Mouse (Mus musculus) hindlimb bud, embryonic 11.5 days (tissue): ENCODE results near the gene Klrb1a.
"Not testable (repeated sequence)": the region's sequence is repeated elsewhere in the genome, so short reads cannot be mapped to it uniquely, and the experiment has no call there.

Source experiments
- DNase-seq: peaks from one replicate; pipeline ENCODE4 v3.0.0-alpha.2; 2012; ENCODE audit warnings: low read depth, low spot score; ENCODE audit errors: extremely low spot score

Klrb1a gene

DNA sequence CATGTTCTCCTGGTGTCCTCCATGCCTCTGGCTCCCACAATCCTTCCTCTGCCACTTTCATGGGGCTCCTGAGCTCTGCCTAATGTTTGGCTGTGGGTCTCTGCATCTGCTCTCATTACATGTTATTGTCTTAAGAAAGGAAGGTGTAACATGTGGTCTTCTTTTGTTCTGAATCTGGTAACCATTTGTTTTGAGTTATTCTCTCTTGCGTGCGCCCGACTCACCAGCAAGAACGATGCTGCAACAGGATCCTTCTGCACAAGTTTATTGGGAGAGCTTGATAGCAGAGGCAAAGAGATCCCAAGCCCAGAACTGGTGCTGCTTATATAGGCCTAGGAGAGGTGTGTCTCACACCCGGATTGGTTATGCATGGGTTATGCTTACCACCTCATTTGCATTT, at the start of gene Klrb1a:
Gene Klrb1a, minus strand, starts transcription at position 101 of the 400 bp plus-strand sequence.
- not testable (repeated sequence) for DNase-seq

DNA sequence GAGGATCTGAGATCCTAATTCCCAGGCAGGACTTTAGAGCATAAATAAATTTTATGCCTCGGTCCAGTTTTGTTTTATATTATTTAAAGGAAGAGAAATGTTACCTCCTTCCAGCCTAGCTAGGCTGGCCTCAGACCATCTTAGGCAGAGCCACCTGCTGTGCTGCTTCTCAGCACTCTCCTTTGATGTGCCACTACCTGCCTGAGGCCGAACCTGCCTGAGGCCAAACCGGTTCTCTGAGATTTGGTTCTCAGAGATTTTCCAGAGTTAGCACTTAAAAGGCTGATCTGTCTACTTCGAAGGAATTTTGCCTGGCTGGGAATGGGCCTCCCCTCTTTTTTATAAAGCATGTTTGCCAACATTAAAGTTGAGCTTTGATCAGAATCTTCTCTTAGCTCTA, 46.6 kb upstream of the Klrb1a start:
- DNase-seq, result no peak

DNA sequence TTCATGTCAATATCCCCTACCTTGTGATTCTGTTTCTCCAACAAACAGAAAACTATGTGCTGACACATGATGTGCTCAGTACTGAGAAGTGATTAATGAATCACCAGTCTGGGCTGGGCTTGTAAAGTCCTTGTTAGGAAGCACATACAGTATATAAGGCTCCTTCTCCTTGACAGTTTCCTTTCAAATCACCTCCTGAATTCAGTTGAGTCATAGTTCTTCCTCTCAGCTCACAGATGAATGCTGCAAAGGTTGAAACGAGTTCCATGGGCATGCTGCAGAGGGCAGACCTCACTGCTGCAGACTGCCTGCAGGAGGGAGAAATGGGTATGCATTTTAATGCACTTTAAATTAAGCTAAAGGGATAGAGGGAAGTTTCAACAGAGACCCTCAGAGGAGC, 38.9 kb upstream of the Klrb1a start, which contains the start of gene Clec2h:
Gene Clec2h, plus strand, starts transcription at position 180 of the 400 bp plus-strand sequence.
- DNase-seq, result no peak

DNA sequence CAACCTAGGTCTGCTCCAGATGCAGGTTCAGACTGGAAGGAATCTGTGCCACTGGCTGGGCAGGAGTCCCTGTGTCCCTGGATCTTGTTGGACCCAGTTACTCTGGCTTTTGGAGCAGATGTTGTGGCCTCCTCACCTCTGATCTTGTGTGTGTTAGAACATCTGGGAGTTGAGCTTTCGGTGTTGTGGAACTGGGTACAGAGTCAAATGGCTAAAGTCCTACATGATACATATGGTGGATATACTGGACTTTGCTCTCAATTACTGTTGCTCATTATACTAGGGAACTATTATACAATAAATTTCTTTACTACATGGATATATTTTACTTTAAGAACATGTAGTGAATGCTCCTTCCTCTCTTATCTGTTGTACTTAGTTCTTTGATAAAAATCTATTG, 37.9 kb upstream of the Klrb1a start:
- no peak for DNase-seq

DNA sequence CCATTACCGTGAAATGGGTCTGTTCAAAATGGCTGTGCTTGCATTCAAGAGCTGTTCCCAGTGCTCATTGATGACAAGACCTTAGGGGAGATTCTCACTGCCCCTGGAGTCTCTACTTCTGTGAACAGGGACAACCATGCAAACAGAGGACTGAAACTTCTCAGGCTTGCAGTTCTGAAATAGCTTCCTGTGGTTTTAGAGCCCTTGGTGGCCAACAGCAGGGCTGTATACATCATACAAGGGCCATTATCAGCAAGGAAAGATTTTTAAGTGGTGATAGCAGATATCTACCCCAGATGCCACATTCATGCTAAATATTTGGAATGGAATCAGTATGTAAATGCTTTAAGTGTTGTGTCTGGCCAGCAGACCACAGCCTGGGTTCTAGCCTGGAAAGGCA, 29.6 kb upstream of the Klrb1a start:
- DNase-seq, result no peak

DNA sequence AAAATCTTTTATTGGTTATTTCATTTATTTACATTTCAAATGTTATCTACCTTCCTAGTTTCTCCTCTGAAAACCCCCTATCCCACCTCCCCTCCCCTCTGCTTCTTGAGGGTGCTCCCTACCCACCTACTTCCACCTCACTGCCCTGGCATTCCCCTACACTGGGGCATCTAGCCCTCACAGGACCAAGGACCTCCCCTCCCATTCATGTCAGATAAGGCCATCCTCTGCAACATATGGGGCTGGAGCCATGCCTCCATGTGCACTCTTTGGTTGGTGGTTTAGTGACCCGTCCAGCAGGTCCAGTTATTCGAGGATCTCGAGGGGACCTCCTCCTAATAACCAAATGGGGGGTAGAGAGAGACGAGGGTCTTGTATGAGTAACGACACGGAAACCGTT, 27.5 kb upstream of the Klrb1a start:
- DNase-seq, result not testable (repeated sequence)

DNA sequence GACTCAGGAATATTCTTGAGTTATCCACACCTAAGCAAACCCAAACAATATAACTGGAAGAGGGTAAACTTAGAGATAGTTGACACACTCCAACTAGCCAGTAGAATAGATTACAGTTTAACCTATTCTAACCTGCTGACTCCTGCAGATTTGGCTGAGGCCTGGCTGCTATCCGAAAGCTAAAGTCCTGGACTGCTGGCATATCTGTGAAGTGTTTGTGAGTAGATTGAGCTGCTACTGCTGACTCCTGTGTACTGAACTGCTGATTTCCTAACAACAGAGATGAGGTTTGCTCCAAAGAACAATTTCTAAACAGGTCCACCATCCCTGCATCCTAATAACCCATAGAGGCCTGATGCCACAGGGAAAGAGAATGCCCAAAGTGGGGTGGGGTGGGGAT, 26.9 kb upstream of the Klrb1a start:
- DNase-seq, result no peak

DNA sequence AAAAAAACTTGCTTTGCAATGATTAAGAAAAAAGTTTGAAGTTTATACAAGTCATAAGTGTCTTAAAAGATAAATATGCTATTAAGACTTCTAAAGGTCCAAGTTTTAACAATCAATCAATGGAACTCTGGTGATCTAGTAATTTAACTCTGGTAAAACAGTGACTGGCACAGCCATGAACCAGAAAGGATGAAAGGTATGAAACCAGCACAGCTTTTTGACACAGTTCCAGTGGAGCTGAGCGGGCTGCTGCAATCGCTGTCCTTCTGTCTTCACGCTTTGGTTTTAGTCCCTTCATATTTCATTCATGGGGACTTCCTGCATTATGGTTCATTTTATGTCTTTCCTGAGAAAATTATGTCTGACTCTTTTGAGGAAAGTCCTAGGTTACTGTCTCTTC, 26.3 kb upstream of the Klrb1a start:
- no peak for DNase-seq

DNA sequence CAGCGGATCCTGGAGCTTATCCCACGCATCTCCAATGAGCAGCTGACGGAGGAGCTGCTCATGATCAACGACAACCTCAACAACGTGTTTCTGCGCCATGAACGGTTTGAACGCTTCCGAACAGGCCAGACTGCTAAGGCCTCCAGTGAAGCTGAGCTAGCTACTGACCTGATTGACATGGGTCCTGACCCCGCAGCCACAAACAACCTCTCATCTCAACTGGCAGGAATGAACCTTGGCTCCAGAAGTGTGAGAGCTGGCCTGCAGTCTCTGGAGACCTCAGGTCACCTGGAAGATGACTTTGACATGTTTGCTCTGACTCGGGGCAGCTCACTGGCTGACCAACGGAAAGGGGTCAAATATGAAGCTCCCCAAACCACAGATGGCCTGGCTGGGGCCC, 22.4 kb upstream of the Klrb1a start:
- not testable (repeated sequence) for DNase-seq

DNA sequence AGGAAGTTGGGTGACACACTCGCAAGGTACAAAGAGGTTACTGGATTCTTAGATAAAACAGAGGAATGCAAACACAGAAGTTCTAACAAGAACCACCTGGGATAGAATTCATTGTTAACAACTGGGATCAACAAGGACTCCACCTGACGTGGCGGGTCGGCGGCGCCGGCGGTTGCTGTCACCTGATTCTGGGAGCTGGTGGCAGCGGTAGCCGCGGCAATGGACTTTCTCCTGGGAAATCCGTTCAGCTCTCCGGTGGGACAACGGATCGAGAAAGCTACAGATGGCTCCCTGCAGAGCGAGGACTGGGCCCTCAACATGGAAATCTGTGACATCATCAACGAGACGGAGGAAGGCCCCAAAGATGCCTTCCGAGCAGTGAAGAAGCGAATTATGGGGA, 21.4 kb upstream of the Klrb1a start:
- not testable (repeated sequence) for DNase-seq

DNA sequence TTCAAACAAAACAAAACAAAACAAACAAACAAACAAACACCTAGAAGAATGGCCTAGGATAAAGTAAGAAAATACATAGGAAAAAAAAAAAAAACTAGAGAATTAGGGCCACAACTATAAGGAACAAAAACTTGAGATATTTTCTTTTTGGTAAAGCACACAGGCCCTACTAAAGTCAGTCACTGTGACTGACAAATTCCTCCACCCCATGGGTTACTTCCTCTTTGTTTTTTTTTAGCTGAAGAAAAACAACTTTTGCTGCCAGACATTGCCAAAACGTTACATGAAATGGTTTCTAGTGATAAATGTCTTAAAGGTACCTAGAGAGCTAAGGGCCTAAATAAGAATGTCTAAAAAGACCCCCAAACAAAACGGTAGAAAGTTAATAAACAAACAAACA, 20.7 kb upstream of the Klrb1a start:
- no peak for DNase-seq

DNA sequence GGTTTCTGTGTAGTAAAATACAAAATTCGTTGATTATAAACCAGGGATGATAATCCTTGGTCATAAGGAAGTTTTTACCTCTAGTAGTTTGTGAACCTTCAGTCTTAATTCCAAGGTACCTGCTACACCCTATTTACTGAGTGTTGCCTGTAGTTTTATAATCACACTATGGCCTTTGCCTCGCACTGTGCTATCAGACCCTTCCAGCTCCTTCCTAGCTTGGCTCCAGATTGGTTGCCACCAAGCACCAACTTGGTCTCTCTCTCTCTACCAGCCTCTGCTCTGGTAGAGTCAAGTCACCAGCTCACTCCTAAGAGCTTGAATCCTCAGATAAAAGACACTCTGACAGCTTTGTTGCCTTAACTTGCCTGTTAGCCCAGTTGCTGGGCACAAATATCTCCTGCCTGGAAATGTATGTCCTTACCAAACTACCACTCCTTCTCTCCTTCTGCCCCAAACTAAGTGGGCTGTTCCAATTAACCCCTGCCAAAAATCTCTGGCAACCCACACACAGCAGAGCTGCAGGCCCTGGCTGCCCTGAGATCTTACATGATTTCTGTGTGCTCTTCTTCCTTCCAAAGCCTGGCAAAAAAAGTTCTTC, 17.9 kb upstream of the Klrb1a start:
- DNase-seq, result no peak

DNA sequence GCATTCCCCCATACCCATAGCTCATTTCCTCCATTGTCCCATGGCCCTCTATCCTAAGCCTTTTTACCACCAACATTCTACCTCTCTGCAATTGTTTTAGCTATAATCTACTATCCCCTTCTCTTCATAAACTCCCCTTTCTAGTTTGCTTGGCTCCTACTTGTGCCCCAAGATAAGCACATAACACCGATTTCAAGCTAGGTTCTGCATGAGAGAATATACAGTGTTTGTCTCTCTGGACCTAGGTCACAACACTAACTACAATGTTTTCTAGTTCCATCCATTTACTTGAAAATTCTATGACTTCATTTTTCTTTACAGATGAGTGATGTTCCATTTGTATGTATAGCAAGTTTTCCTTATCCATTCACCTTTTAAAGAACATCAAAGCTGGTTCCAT, 17.3 kb upstream of the Klrb1a start:
- no peak for DNase-seq

DNA sequence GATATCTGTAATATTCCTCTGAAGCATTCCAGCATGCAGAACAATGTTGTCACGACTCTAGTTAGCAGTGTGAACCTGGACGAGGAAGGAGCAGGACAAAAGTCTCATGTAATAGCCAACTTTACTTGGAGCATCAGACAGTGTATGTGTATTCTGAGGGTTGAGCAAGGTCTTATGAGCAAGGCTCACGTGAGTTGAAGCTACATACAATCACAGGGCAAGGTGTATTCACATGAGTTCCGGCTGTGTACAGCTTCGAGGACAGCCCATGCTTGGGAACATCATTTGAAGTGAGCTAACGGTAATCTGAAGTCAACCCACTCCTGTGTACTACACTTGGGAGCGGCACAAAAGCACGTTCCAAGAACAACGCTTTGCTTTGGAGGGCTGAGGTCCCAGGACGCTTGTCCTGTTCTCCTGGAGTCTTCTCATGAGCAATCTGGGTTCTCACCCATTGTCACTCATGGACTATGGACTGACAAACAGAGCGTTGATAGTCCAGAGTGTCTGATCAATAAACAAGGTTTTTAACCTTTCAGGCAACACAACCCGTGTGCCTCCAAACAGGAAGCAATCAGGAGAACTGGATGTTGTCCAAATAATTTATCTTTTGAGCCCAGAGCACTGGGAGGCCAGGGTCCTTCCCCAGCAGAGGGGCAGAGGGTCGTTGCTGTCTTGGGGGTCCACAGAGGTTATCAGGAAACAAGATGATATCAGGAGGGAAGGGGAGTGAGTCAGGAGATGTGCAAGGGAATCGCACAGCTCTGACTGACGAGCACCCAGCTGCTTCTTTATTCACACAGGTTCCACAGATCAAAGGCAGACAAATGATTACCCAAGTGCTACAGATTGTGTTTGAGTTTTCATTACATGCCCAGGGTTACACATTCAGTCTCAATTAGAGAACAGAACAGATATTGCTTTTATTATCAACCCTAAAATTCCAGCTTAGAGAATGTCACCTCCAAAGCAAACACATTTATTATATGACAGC, 7.9 kb upstream of the Klrb1a start:
- not testable (repeated sequence) for DNase-seq

DNA sequence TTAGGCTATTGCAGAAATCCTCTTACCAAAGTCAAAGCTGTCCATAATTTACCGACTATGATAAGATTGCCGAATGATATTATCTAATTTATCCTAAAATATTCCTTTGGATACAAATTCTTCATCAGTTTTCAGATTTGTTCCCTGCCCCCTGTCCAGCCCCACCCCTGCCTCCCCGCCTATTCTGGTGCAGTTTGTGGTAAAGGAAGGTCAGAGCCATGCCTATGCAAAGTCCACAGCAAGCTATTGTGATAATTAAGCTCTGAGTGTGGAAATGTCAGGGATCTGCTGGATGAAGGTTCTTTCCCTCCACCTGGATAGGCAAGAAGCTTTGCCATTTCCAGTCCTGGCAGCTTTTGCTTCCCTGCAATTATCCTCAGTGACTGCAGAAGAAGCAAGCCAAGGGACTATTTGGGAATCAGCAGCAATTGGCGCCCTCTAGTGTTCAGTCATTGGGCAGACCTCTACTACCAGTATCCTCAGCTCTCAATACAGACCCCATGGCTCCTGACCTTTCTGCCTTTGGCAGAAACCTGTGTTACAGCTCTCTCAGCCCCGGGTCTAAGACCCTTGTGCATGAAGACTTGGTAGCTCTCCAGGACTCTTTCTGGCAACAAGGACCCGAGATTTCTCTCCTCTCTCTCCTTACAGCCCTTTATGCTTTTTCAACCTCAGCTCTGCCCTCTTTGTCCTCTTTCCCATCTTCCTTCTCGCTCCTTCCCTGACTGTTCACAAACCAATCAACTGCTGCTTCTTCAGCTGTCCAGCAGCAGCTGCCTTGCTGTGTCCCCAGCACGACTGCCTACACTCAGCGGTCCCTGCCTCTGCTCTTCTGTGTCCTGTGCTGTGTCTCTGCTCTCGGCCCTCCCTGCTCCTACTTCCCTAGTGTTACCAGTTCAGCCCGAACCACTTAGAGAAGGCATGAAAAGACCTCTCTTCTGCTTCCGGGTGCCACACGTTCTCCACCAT, 6.7 kb upstream of the Klrb1a start:
- DNase-seq, result peak; percentile 52

DNA sequence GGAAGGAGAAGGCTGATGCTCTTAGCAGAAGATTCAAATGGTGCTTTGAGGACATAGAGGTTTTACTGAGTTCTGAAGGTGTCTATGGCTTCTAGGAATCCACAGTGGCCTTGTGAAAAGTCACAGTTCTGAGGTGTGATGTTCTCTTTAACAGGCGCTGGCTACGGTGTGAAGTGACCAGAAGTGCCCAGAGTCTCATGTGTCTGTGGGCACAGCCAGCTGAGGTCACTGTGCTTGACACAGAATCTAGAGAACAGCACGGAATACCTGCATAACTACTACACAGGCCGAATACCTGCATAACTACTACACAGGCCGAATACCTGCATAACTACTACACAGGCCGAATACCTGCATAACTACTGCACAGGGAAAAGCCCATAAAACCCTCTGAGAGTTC, 1.9 kb upstream of the Klrb1a start:
- not testable (repeated sequence) for DNase-seq

DNA sequence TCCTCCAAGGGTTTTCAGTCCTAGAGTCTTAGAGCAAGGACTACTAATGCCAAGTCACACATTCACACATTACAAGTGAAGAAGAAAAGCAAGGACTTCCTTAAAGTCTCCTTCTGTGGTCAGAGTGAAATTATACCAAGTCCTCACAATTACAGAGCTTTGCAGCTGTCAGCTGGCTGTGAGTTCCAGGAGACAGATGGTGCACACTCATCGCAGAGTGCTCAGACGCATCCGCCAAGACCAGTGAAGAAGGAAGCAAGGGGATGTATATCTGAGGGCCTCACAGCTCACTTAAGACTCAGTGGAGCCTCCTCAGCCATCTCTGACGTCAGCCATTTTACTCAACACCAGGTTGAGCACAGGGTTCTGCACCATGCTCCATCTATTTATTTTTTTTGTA, 1.1 kb upstream of the Klrb1a start:
- no peak for DNase-seq

DNA sequence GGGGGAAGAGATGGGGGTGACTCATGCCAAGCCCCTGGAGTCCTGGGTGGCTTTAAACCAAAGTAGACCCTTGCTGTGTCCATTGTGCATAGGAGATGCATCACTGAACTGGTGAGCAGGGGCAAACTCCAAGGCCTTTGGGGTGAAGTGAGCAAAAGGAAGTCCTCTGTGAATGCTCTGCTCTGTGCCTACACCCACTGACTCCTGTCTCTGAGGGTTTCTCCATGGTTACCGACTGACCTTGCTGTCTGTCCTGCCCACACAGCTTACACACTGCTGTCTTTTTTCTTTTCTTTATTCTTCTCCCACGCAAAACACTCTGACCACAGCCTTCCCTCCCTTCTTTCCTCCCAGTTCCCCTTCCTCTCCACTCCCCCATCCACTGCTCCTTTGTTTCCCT, 600 bp downstream of the Klrb1a start:
- no peak for DNase-seq

DNA sequence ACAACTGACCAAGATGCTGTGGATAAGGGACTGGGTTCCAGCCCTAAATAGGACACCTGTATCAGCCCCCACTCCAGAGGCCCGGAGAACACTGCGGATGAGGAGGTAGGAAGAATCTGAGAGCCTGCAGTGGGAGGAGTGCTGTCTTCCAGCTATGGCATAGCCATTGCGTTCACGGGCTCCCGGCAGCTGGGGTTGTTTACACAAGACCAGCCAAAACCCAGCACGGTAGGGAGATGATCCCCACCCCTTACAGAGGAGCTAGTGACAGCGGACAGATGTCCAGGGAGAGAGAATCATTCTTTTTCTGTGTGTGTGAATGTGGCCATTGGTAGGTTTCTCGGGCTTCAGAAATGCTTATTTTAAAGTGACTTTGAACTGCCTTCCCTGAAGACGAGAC, 17.0 kb downstream of the Klrb1a start:
- DNase-seq, result no peak

DNA sequence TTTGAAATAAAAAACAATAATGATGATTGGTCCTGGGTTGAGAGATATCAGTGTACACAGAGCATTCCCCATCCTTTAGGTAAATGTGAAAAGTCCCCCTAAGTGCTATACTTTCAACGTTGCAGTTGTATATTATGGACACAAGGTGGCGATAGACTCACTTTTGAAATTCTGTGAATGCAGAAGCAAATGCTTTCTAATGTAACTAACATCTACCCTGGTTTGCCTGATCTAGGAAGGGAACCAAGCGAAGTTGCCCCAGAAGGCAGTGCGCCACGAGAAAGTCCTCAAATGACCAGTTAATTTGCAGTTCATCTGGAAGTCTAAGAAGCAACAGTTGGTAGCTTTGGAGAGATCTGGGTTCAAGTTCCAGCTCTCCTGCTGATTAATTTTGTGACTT, 18.8 kb downstream of the Klrb1a start:
- no peak for DNase-seq
